Mouse (Mus musculus) forebrain, embryonic 11.5 days (tissue): ENCODE measurements around the gene Fbln2. TPM values are rescaled to one million over a fixed set of nuclear protein-coding genes. Genes with fewer than 3 reads are reported as not detected.
"Not testable (repeated sequence)": the region's sequence is repeated elsewhere in the genome, so short reads cannot be mapped to it uniquely, and the experiment has no call there.

Experiments
- ATAC-seq: fragments of 200-750 bp; cut with Nextera tagmentation; replicated peaks from 2 replicates; pipeline ENCODE4 v1.8.0; 2017; ENCODE audit warnings: moderate TSS enrichment; ENCODE audit not compliant: low FRiP score
- DNase-seq: peaks from one replicate; pipeline ENCODE4 v3.0.0-alpha.2; 2017; ENCODE audit warnings: low spot score
- H3K27ac ChIP-seq: fragments of 300-500 bp; sonication (generic); 2 replicates; pipeline ENCODE4 v1.5.1; 2014; ENCODE audit warnings: low read depth, low read length
- H3K27me3 ChIP-seq: fragments of 300-500 bp; sonication (generic); 2 replicates; pipeline ENCODE4 v1.6.1; 2014; ENCODE audit warnings: mild to moderate bottlenecking, low read length, mixed read lengths; ENCODE audit not compliant: control insufficient read depth, insufficient read depth
- H3K36me3 ChIP-seq: fragments of 300-500 bp; sonication (generic); 2 replicates; pipeline ENCODE4 v1.6.1; 2014; ENCODE audit warnings: mild to moderate bottlenecking, low read length, moderate library complexity, mixed read lengths; ENCODE audit not compliant: control insufficient read depth, insufficient read depth
- H3K4me1 ChIP-seq: fragments of 300-500 bp; sonication (generic); replicated peaks from 2 replicates; pipeline ENCODE4 v1.6.1; 2014; ENCODE audit warnings: low read length, mixed read lengths; ENCODE audit not compliant: control insufficient read depth, insufficient read depth
- H3K4me2 ChIP-seq: fragments of 300-500 bp; sonication (generic); 2 replicates; pipeline ENCODE4 v1.6.1; 2014; ENCODE audit warnings: low read depth, mild to moderate bottlenecking, low read length, moderate library complexity, mixed read lengths; ENCODE audit not compliant: severe bottlenecking
- H3K4me3 ChIP-seq: fragments of 300-500 bp; sonication (generic); 2 replicates; pipeline ENCODE4 v1.5.1; 2014; ENCODE audit warnings: low read depth, low read length
- H3K9ac ChIP-seq: fragments of 300-500 bp; sonication (generic); 2 replicates; pipeline ENCODE4 v1.6.1; 2014; ENCODE audit warnings: low read length
- H3K9me3 ChIP-seq: fragments of 300-500 bp; sonication (generic); 2 replicates; pipeline ENCODE4 v1.6.1; 2016; ENCODE audit warnings: low read length, mixed read lengths; ENCODE audit not compliant: control insufficient read depth
- WGBS: fragments of 180-500 bp; shearing (Covaris S2); extraction: QIAGEN DNeasy Blood & Tissue Kit; methylation state at CpG from one replicate; pipeline ENCODE4 v1.1.7; 2014; 5-methylcytosine and 5-hydroxymethylcytosine counted together
- polyA plus RNA-seq: library from polyadenylated mRNA; unstranded; fragments of >200 nt; fragmentation: Nextera tagmentation; extraction: Ambion mirVana; gene quantifications from 2 replicates; pipeline ENCODE4 v1.2.1, GENCODE M21; 2014

The Fbln2 gene
- polyA plus RNA-seq = 38.9 and 42.4 TPM in 2 replicates

- not testable (repeated sequence) for H3K27me3 ChIP-seq, H3K27ac ChIP-seq, H3K9me3 ChIP-seq, H3K4me1 ChIP-seq, ATAC-seq, H3K36me3 ChIP-seq, DNase-seq
- Histone ChIP-seq H3K9ac (peak within 1 kb of the TSS; percentile 39), H3K4me3 (peak within 1 kb of the TSS; percentile 28), H3K4me2 (peak within 1 kb of the TSS; percentile 49)
Observed at GRCm38 (mm10) chr6:91212155-91212554, at the start of gene Fbln2. Gene Fbln2, plus strand, starts transcription at chr6:91212455.

GRCm38 (mm10) chr6:91163195-91163911, 48.9 kb upstream of the Fbln2 start:
- 83% methylated on average over 5 of the region's 5 CpGs for WGBS
- H3K9me3 ChIP-seq = no peaks in the 10 kb centered on the region
- no peaks in the 10 kb centered on the region for H3K27me3 ChIP-seq
- DNase-seq = peak; percentile 48
- 0 out of 2 replicates have a peak, but pooled peaks have one; percentile 9 for ATAC-seq
- H3K4me2 ChIP-seq = no peak overlapping the region
- no peak overlapping the region for H3K9ac ChIP-seq
- no peak overlapping the region for H3K4me3 ChIP-seq
- 0 out of 2 replicates have a peak overlapping the region, but pooled peaks have one; percentile 2 for H3K27ac ChIP-seq
- no peaks in the 10 kb centered on the region for H3K36me3 ChIP-seq
- no peaks in the 10 kb centered on the region for H3K4me1 ChIP-seq

GRCm38 (mm10) chr6:91164584-91164983, 47.7 kb upstream of the Fbln2 start:
- H3K36me3 ChIP-seq = no peaks in the 10 kb centered on the region; the same call in 1 of the 2 replicates
- H3K4me1 ChIP-seq = no peaks in the 10 kb centered on the region
- H3K9me3 ChIP-seq = no peaks in the 10 kb centered on the region
- H3K4me2 ChIP-seq = no peak overlapping the region
- WGBS = 75% methylated on average over 2 of the region's 2 CpGs
- no peaks in the 10 kb centered on the region for H3K27me3 ChIP-seq
- ATAC-seq (no peak), DNase-seq (no peak)
- no peak overlapping the region for H3K27ac ChIP-seq
- no peak overlapping the region for H3K4me3 ChIP-seq
- H3K9ac ChIP-seq = no peak overlapping the region

- no peak overlapping the region for H3K27ac ChIP-seq
- no peaks in the 10 kb centered on the region; the same call in 1 of the 2 replicates for H3K36me3 ChIP-seq
- H3K4me2 ChIP-seq = no peak overlapping the region
- ATAC-seq = peak; percentile 45; the same call in 1 of the 2 replicates
- H3K4me1 ChIP-seq = no peaks in the 10 kb centered on the region
- no peak overlapping the region for H3K4me3 ChIP-seq
- peak; percentile 82 for DNase-seq
- H3K9me3 ChIP-seq = no peaks in the 10 kb centered on the region
- H3K27me3 ChIP-seq = no peaks in the 10 kb centered on the region
- no peak overlapping the region for H3K9ac ChIP-seq
- 36% methylated on average over 3 of the region's 3 CpGs for whole genome bisulfite sequencing
Observed at GRCm38 (mm10) chr6:91165210-91165609, 47.0 kb upstream of the Fbln2 start.

- H3K36me3 ChIP-seq = no peaks in the 10 kb centered on the region; the same call in 1 of the 2 replicates
- no peak overlapping the region for H3K9ac ChIP-seq
- no peak overlapping the region for H3K4me3 ChIP-seq
- H3K27ac ChIP-seq = no peak overlapping the region
- WGBS = 60% methylated on average over 3 of the region's 3 CpGs
- no peak overlapping the region for H3K4me2 ChIP-seq
- DNase-seq = peak; percentile 50
- ATAC-seq = no peak
- H3K27me3 ChIP-seq = no peaks in the 10 kb centered on the region
- no peaks in the 10 kb centered on the region for H3K9me3 ChIP-seq
- no peaks in the 10 kb centered on the region for H3K4me1 ChIP-seq
Observed at GRCm38 (mm10) chr6:91167828-91168227, 44.4 kb upstream of the Fbln2 start.

- H3K4me1 ChIP-seq = no peaks in the 10 kb centered on the region
- no peaks in the 10 kb centered on the region for H3K27me3 ChIP-seq
- no peak overlapping the region for H3K27ac ChIP-seq
- ATAC-seq = no peak
- H3K9ac ChIP-seq = no peak overlapping the region
- no peak overlapping the region for H3K4me3 ChIP-seq
- H3K4me2 ChIP-seq = no peak overlapping the region
- no peaks in the 10 kb centered on the region for H3K9me3 ChIP-seq
- H3K36me3 ChIP-seq = no peaks in the 10 kb centered on the region; the same call in 1 of the 2 replicates
- 89% methylated on average over 8 of the region's 8 CpGs for WGBS
- no peak for DNase-seq
Observed at GRCm38 (mm10) chr6:91169129-91169528, 43.1 kb upstream of the Fbln2 start.

GRCm38 (mm10) chr6:91171396-91171895, 40.8 kb upstream of the Fbln2 start:
- DNase-seq = no peak
- H3K9ac ChIP-seq = no peak overlapping the region
- no peak overlapping the region for H3K4me2 ChIP-seq
- no peak for ATAC-seq
- H3K4me1 ChIP-seq = no peaks in the 10 kb centered on the region
- no peak overlapping the region for H3K4me3 ChIP-seq
- 76% methylated on average over 3 of the region's 3 CpGs for WGBS
- H3K27me3 ChIP-seq = no peaks in the 10 kb centered on the region
- H3K9me3 ChIP-seq = no peaks in the 10 kb centered on the region
- H3K36me3 ChIP-seq = no peaks in the 10 kb centered on the region; the same call in 1 of the 2 replicates
- H3K27ac ChIP-seq = no peak overlapping the region

- no peaks in the 10 kb centered on the region; the same call in 1 of the 2 replicates for H3K36me3 ChIP-seq
- H3K4me1 ChIP-seq = no peaks in the 10 kb centered on the region
- H3K27ac ChIP-seq = no peak overlapping the region
- H3K9me3 ChIP-seq = no peaks in the 10 kb centered on the region
- H3K27me3 ChIP-seq = no peaks in the 10 kb centered on the region
- no peak for ATAC-seq
- H3K4me2 ChIP-seq = no peak overlapping the region
- WGBS = 82% methylated on average over 2 of the region's 2 CpGs
- H3K9ac ChIP-seq = no peak overlapping the region
- no peak for DNase-seq
- no peak overlapping the region for H3K4me3 ChIP-seq
Observed at GRCm38 (mm10) chr6:91172381-91172780, 39.9 kb upstream of the Fbln2 start.
